Mouse (Mus musculus): ENCODE data around the gene Micall2. TPM values are rescaled to one million over a fixed set of nuclear protein-coding genes. Genes with fewer than 3 reads are reported as not detected.
"Not testable (repeated sequence)": the region's sequence is repeated elsewhere in the genome, so short reads cannot be mapped to it uniquely, and the experiment has no call there.

Micall2 gene
- polyA plus RNA-seq, 1 experiment from 2014 or later, result 3.8 TPM

GRCm38 (mm10) chr5:139695876-139696275, 40.3 kb downstream of the Micall2 start:
- not testable (repeated sequence) for H3K4me2 ChIP-seq; ATAC-seq (replicated peaks; ENCODE audit: insufficient number of reproducible peaks, low FRiP score, low TSS enrichment); H3K9me3 ChIP-seq (replicated peaks; ENCODE audit: control insufficient read depth, low read length); H3K4me3 ChIP-seq (ENCODE audit: low read depth, low read length); H3K4me1 ChIP-seq (ENCODE audit: control insufficient read depth, insufficient read depth, low read length); H3K9ac ChIP-seq (ENCODE audit: low read depth, low read length); H3K27me3 ChIP-seq (ENCODE audit: control insufficient read depth, insufficient read depth, low read length); H3K27ac ChIP-seq (ENCODE audit: low read depth, low read length); H3K36me3 ChIP-seq (ENCODE audit: control insufficient read depth, insufficient read depth, low read length)
- 58% methylated on average over 3 of the region's 3 CpGs for WGBS (ENCODE audit: insufficient replicate concordance)

GRCm38 (mm10) chr5:139694989-139695571, 41.1 kb downstream of the Micall2 start:
- no peak overlapping the region for H3K9ac ChIP-seq (ENCODE audit: low read depth, low read length)
- no peaks in the 10 kb centered on the region for H3K9me3 ChIP-seq (replicated peaks; ENCODE audit: control insufficient read depth, low read length)
- H3K4me3 ChIP-seq (ENCODE audit: low read depth, low read length), result no peak overlapping the region
- no peak for ATAC-seq (replicated peaks; ENCODE audit: insufficient number of reproducible peaks, low FRiP score, low TSS enrichment)
- no peak overlapping the region for H3K4me2 ChIP-seq
- WGBS (ENCODE audit: insufficient replicate concordance), result 27% methylated on average over 6 of the region's 7 CpGs
- H3K36me3 ChIP-seq (ENCODE audit: control insufficient read depth, insufficient read depth, low read length), result no peaks in the 10 kb centered on the region
- peaks cover 4% of the 10 kb centered on the region; the same call in 1 of the 2 replicates for H3K27me3 ChIP-seq (ENCODE audit: control insufficient read depth, insufficient read depth, low read length)
- H3K4me1 ChIP-seq (ENCODE audit: control insufficient read depth, insufficient read depth, low read length), result no peaks in the 10 kb centered on the region
- H3K27ac ChIP-seq (ENCODE audit: low read depth, low read length), result no peak overlapping the region

- Histone ChIP-seq H3K9ac (ENCODE audit: low read depth, low read length) (no peak overlapping the region), H3K27me3 (ENCODE audit: control insufficient read depth, insufficient read depth, low read length) (peaks cover 4% of the 10 kb centered on the region; the same call in 1 of the 2 replicates), H3K9me3 (replicated peaks; ENCODE audit: control insufficient read depth, low read length) (no peaks in the 10 kb centered on the region), H3K27ac (ENCODE audit: low read depth, low read length) (no peak overlapping the region), H3K4me1 (ENCODE audit: control insufficient read depth, insufficient read depth, low read length) (no peaks in the 10 kb centered on the region), H3K36me3 (ENCODE audit: control insufficient read depth, insufficient read depth, low read length) (no peaks in the 10 kb centered on the region), H3K4me2 (no peak overlapping the region), H3K4me3 (ENCODE audit: low read depth, low read length) (no peak overlapping the region)
- ATAC-seq (replicated peaks; ENCODE audit: insufficient number of reproducible peaks, low FRiP score, low TSS enrichment), result no peak
- WGBS (ENCODE audit: insufficient replicate concordance), result 52% methylated on average over 16 of the region's 16 CpGs
Observed at GRCm38 (mm10) chr5:139694292-139694988, 41.7 kb downstream of the Micall2 start.

GRCm38 (mm10) chr5:139690791-139691190, 45.3 kb downstream of the Micall2 start:
- peaks cover 19% of the 10 kb centered on the region for H3K27me3 ChIP-seq (ENCODE audit: control insufficient read depth, insufficient read depth, low read length)
- no peak for ATAC-seq (replicated peaks; ENCODE audit: insufficient number of reproducible peaks, low FRiP score, low TSS enrichment)

GRCm38 (mm10) chr5:139688356-139688755, 47.8 kb downstream of the Micall2 start:
- Histone ChIP-seq H3K4me2 (no peak overlapping the region), H3K27me3 (ENCODE audit: control insufficient read depth, insufficient read depth, low read length) (peaks cover 29% of the 10 kb centered on the region), H3K36me3 (ENCODE audit: control insufficient read depth, insufficient read depth, low read length) (no peaks in the 10 kb centered on the region), H3K27ac (ENCODE audit: low read depth, low read length) (no peak overlapping the region), H3K9me3 (replicated peaks; ENCODE audit: control insufficient read depth, low read length) (no peaks in the 10 kb centered on the region), H3K4me3 (ENCODE audit: low read depth, low read length) (no peak overlapping the region), H3K4me1 (ENCODE audit: control insufficient read depth, insufficient read depth, low read length) (no peaks in the 10 kb centered on the region), H3K9ac (ENCODE audit: low read depth, low read length) (no peak overlapping the region)
- WGBS (ENCODE audit: insufficient replicate concordance), result 74% methylated on average over 12 of the region's 12 CpGs
- ATAC-seq (replicated peaks; ENCODE audit: insufficient number of reproducible peaks, low FRiP score, low TSS enrichment), result no peak; the same call in 1 of the 2 replicates

More at GRCm38 (mm10) chr5:139690791-139691190, 45.3 kb downstream of the Micall2 start:
- Histone ChIP-seq H3K27ac (ENCODE audit: low read depth, low read length) (no peak overlapping the region), H3K36me3 (ENCODE audit: control insufficient read depth, insufficient read depth, low read length) (no peaks in the 10 kb centered on the region), H3K4me1 (ENCODE audit: control insufficient read depth, insufficient read depth, low read length) (no peaks in the 10 kb centered on the region), H3K9me3 (replicated peaks; ENCODE audit: control insufficient read depth, low read length) (no peaks in the 10 kb centered on the region), H3K4me2 (no peak overlapping the region), H3K9ac (ENCODE audit: low read depth, low read length) (no peak overlapping the region), H3K4me3 (ENCODE audit: low read depth, low read length) (no peak overlapping the region)
- WGBS (ENCODE audit: insufficient replicate concordance), result 74% methylated on average over 9 of the region's 9 CpGs

- 7% methylated on average over 13 of the region's 13 CpGs for WGBS (ENCODE audit: insufficient replicate concordance)
- no peak for ATAC-seq (replicated peaks; ENCODE audit: insufficient number of reproducible peaks, low FRiP score, low TSS enrichment)
- no peak overlapping the region for H3K27ac ChIP-seq (ENCODE audit: low read depth, low read length)
- H3K36me3 ChIP-seq (ENCODE audit: control insufficient read depth, insufficient read depth, low read length), result no peaks in the 10 kb centered on the region
- H3K27me3 ChIP-seq (ENCODE audit: control insufficient read depth, insufficient read depth, low read length), result peaks cover 37% of the 10 kb centered on the region
- no peaks in the 10 kb centered on the region for H3K9me3 ChIP-seq (replicated peaks; ENCODE audit: control insufficient read depth, low read length)
- no peak overlapping the region for H3K4me2 ChIP-seq
- no peak overlapping the region for H3K9ac ChIP-seq (ENCODE audit: low read depth, low read length)
- no peak overlapping the region for H3K4me3 ChIP-seq (ENCODE audit: low read depth, low read length)
- no peaks in the 10 kb centered on the region for H3K4me1 ChIP-seq (ENCODE audit: control insufficient read depth, insufficient read depth, low read length)
Observed at GRCm38 (mm10) chr5:139687646-139688045, 48.5 kb downstream of the Micall2 start.

- Histone ChIP-seq H3K4me1 (ENCODE audit: control insufficient read depth, insufficient read depth, low read length) (no peaks in the 10 kb centered on the region; the same call in 1 of the 2 replicates), H3K4me3 (ENCODE audit: low read depth, low read length) (no peak overlapping the region), H3K27me3 (ENCODE audit: control insufficient read depth, insufficient read depth, low read length) (peaks cover 45% of the 10 kb centered on the region), H3K9ac (ENCODE audit: low read depth, low read length) (no peak overlapping the region), H3K27ac (ENCODE audit: low read depth, low read length) (no peak overlapping the region), H3K9me3 (replicated peaks; ENCODE audit: control insufficient read depth, low read length) (no peaks in the 10 kb centered on the region), H3K36me3 (ENCODE audit: control insufficient read depth, insufficient read depth, low read length) (no peaks in the 10 kb centered on the region), H3K4me2 (no peak overlapping the region)
- WGBS (ENCODE audit: insufficient replicate concordance), result 25% methylated on average over 21 of the region's 21 CpGs
- ATAC-seq (replicated peaks; ENCODE audit: insufficient number of reproducible peaks, low FRiP score, low TSS enrichment), result peak; percentile 60; the same call in 1 of the 2 replicates
Observed at GRCm38 (mm10) chr5:139686530-139687249, 49.4 kb downstream of the Micall2 start.

- Histone ChIP-seq H3K9me3 (replicated peaks; ENCODE audit: control insufficient read depth, low read length) (no peaks in the 10 kb centered on the region), H3K4me2 (no peak overlapping the region), H3K27me3 (ENCODE audit: control insufficient read depth, insufficient read depth, low read length) (peaks cover 56% of the 10 kb centered on the region), H3K9ac (ENCODE audit: low read depth, low read length) (no peak overlapping the region), H3K27ac (ENCODE audit: low read depth, low read length) (no peak overlapping the region), H3K4me1 (ENCODE audit: control insufficient read depth, insufficient read depth, low read length) (no peaks in the 10 kb centered on the region; the same call in 1 of the 2 replicates), H3K4me3 (ENCODE audit: low read depth, low read length) (no peak overlapping the region), H3K36me3 (ENCODE audit: control insufficient read depth, insufficient read depth, low read length) (no peaks in the 10 kb centered on the region)
- WGBS (ENCODE audit: insufficient replicate concordance), result 3% methylated on average over 2 of the region's 2 CpGs
- ATAC-seq (replicated peaks; ENCODE audit: insufficient number of reproducible peaks, low FRiP score, low TSS enrichment), result no peak
Observed at GRCm38 (mm10) chr5:139683228-139683627, 52.9 kb downstream of the Micall2 start.

Data from heart, embryonic 11.5 days (tissue).